ENCODE assay signal across 23 mouse cellular contexts in genomic region chr12:63369259-63369822, GRCm38 (mm10).
DNase-seq lines count a peak whose midpoint lies in the region; ATAC-seq and TF ChIP-seq lines count a peak whose summit lies in the region.
"Had no signal": no experiment of that assay in that cellular context is flagged by ENCODE, and none has a peak within 500 bp of the region (broad histone marks: within the 10 kb centered on the region; RNA-seq: fewer than 3 reads in every experiment).

No protein-coding gene starts in this region.

- H3K4me3 ChIP-seq in midbrain, embryonic 14.5 days (replicated peaks; ENCODE audit: low read depth, low read length) = no peak overlapping the region
- no peak overlapping the region for H3K4me3 ChIP-seq in midbrain, embryonic 11.5 days (ENCODE audit: low read depth, low read length)
- H3K4me3 ChIP-seq in MEL (ENCODE audit: control insufficient read depth in 1 of 2, insufficient read depth in 1 of 2, low read depth in 2 of 2, low read length in 2 of 2) = no peak overlapping the region
- no peak overlapping the region for H3K4me3 ChIP-seq in neural tube, embryonic 15.5 days (replicated peaks)
- H3K4me3 ChIP-seq: forebrain, embryonic 10.5 days; heart, embryonic 15.5 days; layer of hippocampus, adult 2 months had no signal

- H3K9me3 ChIP-seq in midbrain, embryonic 14.5 days (ENCODE audit: control insufficient read depth, low read length) = no peaks in the 10 kb centered on the region
- no peaks in the 10 kb centered on the region for H3K9me3 ChIP-seq in midbrain, embryonic 11.5 days (ENCODE audit: control insufficient read depth, low read length)
- H3K9me3 ChIP-seq in MEL (replicated peaks; ENCODE audit: insufficient read depth, low read length) = no peaks in the 10 kb centered on the region
- no peaks in the 10 kb centered on the region for H3K9me3 ChIP-seq in neural tube, embryonic 15.5 days (replicated peaks)
- H3K9me3 ChIP-seq: forebrain, embryonic 10.5 days; heart, embryonic 15.5 days had no signal

- no peak overlapping the region for H3K4me2 ChIP-seq in midbrain, embryonic 14.5 days (ENCODE audit: low read length)
- no peak overlapping the region for H3K4me2 ChIP-seq in midbrain, embryonic 11.5 days
- H3K4me2 ChIP-seq in neural tube, embryonic 15.5 days = no peak overlapping the region
- H3K4me2 ChIP-seq: heart, embryonic 15.5 days had no signal

- no peak overlapping the region for H3K9ac ChIP-seq in midbrain, embryonic 14.5 days (replicated peaks; ENCODE audit: low read length)
- H3K9ac ChIP-seq in midbrain, embryonic 11.5 days (ENCODE audit: low read length) = no peak overlapping the region
- no peak overlapping the region for H3K9ac ChIP-seq in MEL (ENCODE audit: control insufficient read depth, low read depth, low read length, poor library complexity, severe bottlenecking)
- no peak overlapping the region for H3K9ac ChIP-seq in neural tube, embryonic 15.5 days (replicated peaks)
- H3K9ac ChIP-seq: heart, embryonic 15.5 days had no signal

- DNase-seq in midbrain, embryonic 14.5 days = peak; percentile 47
- no peak for DNase-seq in midbrain, embryonic 11.5 days (ENCODE audit: low spot score, missing footprints)
- DNase-seq in MEL (ENCODE audit: low read depth, low spot score) = peak; percentile 60
- DNase-seq in forelimb bud, embryonic 11.5 days (ENCODE audit: low read depth, low spot score) = peak; percentile 1
- DNase-seq in kidney, adult 9 months = no peak
- DNase-seq: adrenal gland, adult 2 months; cerebellum, adult 18-20 months; cerebellum, postnatal 25 days; gastrocnemius, postnatal 36 days; heart, postnatal 4 days; kidney, postnatal 25 days; layer of hippocampus, postnatal 36 days; lung, postnatal 4 days; thymus, adult 18-20 months; thymus, postnatal 4 days had no signal

- ATAC-seq in midbrain, embryonic 14.5 days (ENCODE audit: low FRiP score, low TSS enrichment) = no peak
- no peak for ATAC-seq in midbrain, embryonic 11.5 days (ENCODE audit: low FRiP score)
- ATAC-seq in neural tube, embryonic 15.5 days (ENCODE audit: low FRiP score) = peak; percentile 21; the same call in 1 of the 2 replicates
- ATAC-seq in granulocyte monocyte progenitor cell, adult 5-6 weeks (replicated peaks; ENCODE audit: poor library complexity, severe bottlenecking) = no peak
- ATAC-seq: CD4-positive, CD25-positive, alpha-beta regulatory T cell, adult 4 months; forebrain, embryonic 16.5 days; Patski had no signal

- no peaks in the 10 kb centered on the region for H3K79me2 ChIP-seq in MEL (ENCODE audit: control insufficient read depth, insufficient read depth, low read length, poor library complexity)

- TF ChIP-seq RAD21 in MEL (IDR thresholded peaks at IDR 0.05; ENCODE audit: low read depth, low read length) = no peak

- H3K36me3 ChIP-seq in midbrain, embryonic 14.5 days (ENCODE audit: control insufficient read depth, insufficient read depth, low read length) = no peaks in the 10 kb centered on the region
- no peaks in the 10 kb centered on the region for H3K36me3 ChIP-seq in midbrain, embryonic 11.5 days (ENCODE audit: control insufficient read depth, insufficient read depth, low read length)
- H3K36me3 ChIP-seq in MEL (ENCODE audit: control insufficient read depth in 1 of 2, insufficient read depth in 2 of 2, low read length in 2 of 2) = peaks cover 0 to 5% of the 10 kb centered on the region in 2 experiments; a peak in 1 of 4 replicates
- H3K36me3 ChIP-seq in neural tube, embryonic 15.5 days = no peaks in the 10 kb centered on the region
- H3K36me3 ChIP-seq: forebrain, embryonic 10.5 days; heart, embryonic 15.5 days had no signal

- no peak overlapping the region for H3K27ac ChIP-seq in midbrain, embryonic 14.5 days (replicated peaks; ENCODE audit: low read depth, low read length)
- no peak overlapping the region for H3K27ac ChIP-seq in midbrain, embryonic 11.5 days (ENCODE audit: low read depth, low read length)
- H3K27ac ChIP-seq in MEL (ENCODE audit: control insufficient read depth, low read depth, low read length) = no peak overlapping the region
- H3K27ac ChIP-seq in neural tube, embryonic 15.5 days (replicated peaks) = no peak overlapping the region
- H3K27ac ChIP-seq: forebrain, embryonic 10.5 days; heart, embryonic 15.5 days; layer of hippocampus, adult 2 months had no signal

- no peak for TF ChIP-seq CTCF in MEL (IDR thresholded peaks at IDR 0.05 in 2 of 3, conservative IDR thresholded peaks at IDR 0.05 in 1 of 3; ENCODE audit: control insufficient read depth in 1 of 3, insufficient read depth in 1 of 3, low read depth in 2 of 3, low read length in 3 of 3, poor library complexity in 1 of 3, severe bottlenecking in 1 of 3)

- no peaks in the 10 kb centered on the region for H3K27me3 ChIP-seq in midbrain, embryonic 14.5 days (ENCODE audit: control insufficient read depth, insufficient read depth, low read length)
- no peaks in the 10 kb centered on the region for H3K27me3 ChIP-seq in midbrain, embryonic 11.5 days (ENCODE audit: control insufficient read depth, insufficient read depth, low read length)
- H3K27me3 ChIP-seq in MEL (ENCODE audit: control insufficient read depth in 1 of 2, insufficient read depth in 2 of 2, low read length in 2 of 2) = no peaks in the 10 kb centered on the region
- H3K27me3 ChIP-seq in neural tube, embryonic 15.5 days (replicated peaks) = no peaks in the 10 kb centered on the region
- H3K27me3 ChIP-seq: heart, embryonic 15.5 days; Patski had no signal

- no peak for TF ChIP-seq POLR2A in MEL (IDR thresholded peaks at IDR 0.05; ENCODE audit: control insufficient read depth in 1 of 2, insufficient read depth in 1 of 2, low read depth in 1 of 2, low read length in 2 of 2, poor library complexity in 1 of 2)

- peak; percentile 41 to 76; a peak in 3 of 4 replicates for TF ChIP-seq EP300 in MEL (IDR thresholded peaks at IDR 0.05; ENCODE audit: low read depth in 1 of 2, low read length in 2 of 2)

- no peaks in the 10 kb centered on the region for H3K4me1 ChIP-seq in midbrain, embryonic 14.5 days (ENCODE audit: control insufficient read depth, insufficient read depth, low read length)
- H3K4me1 ChIP-seq in midbrain, embryonic 11.5 days (ENCODE audit: control insufficient read depth, insufficient read depth, low read length) = no peaks in the 10 kb centered on the region
- no peaks in the 10 kb centered on the region; a peak in 2 of 4 replicates for H3K4me1 ChIP-seq in MEL (ENCODE audit: control insufficient read depth in 1 of 2, insufficient read depth in 2 of 2, low read length in 2 of 2)
- H3K4me1 ChIP-seq in neural tube, embryonic 15.5 days = no peaks in the 10 kb centered on the region
- H3K4me1 ChIP-seq: forebrain, embryonic 10.5 days; heart, embryonic 15.5 days had no signal

- 82% methylated on average over 6 of the region's 6 CpGs for WGBS in midbrain, embryonic 14.5 days
- WGBS in midbrain, embryonic 11.5 days = 91% methylated on average over 6 of the region's 6 CpGs
- WGBS in neural tube, embryonic 15.5 days = 60% methylated on average over 6 of the region's 6 CpGs

TF ChIP-seq in MEL, 35 proteins besides CTCF, POLR2A, EP300 and RAD21:
- TF ChIP-seq GATA1 (IDR thresholded peaks at IDR 0.05; ENCODE audit: low read depth, low read length) = 0 out of 2 replicates have a peak, but pooled peaks have one; percentile 8
- TF ChIP-seq ETS1 (IDR thresholded peaks at IDR 0.05; ENCODE audit: low read depth, low read length) = peak; percentile 77
- TF ChIP-seq UBTF (IDR thresholded peaks at IDR 0.05; ENCODE audit: borderline replicate concordance, insufficient read depth, low read depth, low read length) = no peak
- TF ChIP-seq TCF12 (IDR thresholded peaks at IDR 0.05; ENCODE audit: low read depth, low read length) = peak; percentile 22; the same call in 1 of the 2 replicates
- no peak for TF ChIP-seq HCFC1 (IDR thresholded peaks at IDR 0.05; ENCODE audit: low read depth, low read length)
TF ChIP-seq in MEL: peak in this region for 3.

Comparison
In these comparisons a context has a peak if more than half of its experiments do, and no peak if none do; other contexts are left out.
1. DNase-seq: peak in midbrain, embryonic 14.5 days (single experiment), MEL (single experiment) and forelimb bud, embryonic 11.5 days (single experiment); none in midbrain, embryonic 11.5 days (single experiment) and kidney, adult 9 months (single experiment).